Mouse (Mus musculus): Measurements from ENCODE around the gene Nop10.

The Nop10 gene

GRCm38 (mm10) chr2:112261748-112262653 lies at the start of gene Nop10:
TSS of gene Nop10 (plus strand) at chr2:112261926.
- peak; percentile 86 for DNase-seq

- no peak for DNase-seq
These were observed 45.7 kb upstream of the Nop10 start for GRCm38 (mm10) chr2:112215977-112216376.

- DNase-seq: no peak
These were observed 44.1 kb upstream of the Nop10 start for GRCm38 (mm10) chr2:112217614-112218013.

GRCm38 (mm10) chr2:112220880-112221279 lies 40.8 kb upstream of the Nop10 start:
- no peak for DNase-seq

GRCm38 (mm10) chr2:112222607-112223006 lies 39.1 kb upstream of the Nop10 start:
- no peak for DNase-seq

GRCm38 (mm10) chr2:112224356-112224755 lies 37.4 kb upstream of the Nop10 start:
- DNase-seq: no peak

GRCm38 (mm10) chr2:112232623-112233022 lies 29.1 kb upstream of the Nop10 start:
- DNase-seq: no peak

- no peak for DNase-seq
These were observed 25.1 kb upstream of the Nop10 start for GRCm38 (mm10) chr2:112236620-112237019.

- DNase-seq: no peak
These were observed 23.7 kb upstream of the Nop10 start for GRCm38 (mm10) chr2:112238006-112238405.

- peak; percentile 88 for DNase-seq
These were observed 22.4 kb upstream of the Nop10 start, which contains the start of gene Lpcat4 for GRCm38 (mm10) chr2:112239212-112239934. TSS of gene Lpcat4 (plus strand) at chr2:112239468.

- peak; percentile 18 for DNase-seq
These were observed 21.6 kb upstream of the Nop10 start for GRCm38 (mm10) chr2:112239935-112240721.

GRCm38 (mm10) chr2:112241787-112242186 lies 19.9 kb upstream of the Nop10 start:
- DNase-seq: no peak

GRCm38 (mm10) chr2:112245307-112245706 lies 16.4 kb upstream of the Nop10 start:
- no peak for DNase-seq

GRCm38 (mm10) chr2:112246193-112246592 lies 15.5 kb upstream of the Nop10 start:
- no peak for DNase-seq

- DNase-seq: no peak
These were observed 14.4 kb upstream of the Nop10 start for GRCm38 (mm10) chr2:112247323-112247722.

GRCm38 (mm10) chr2:112249780-112250453 lies 11.8 kb upstream of the Nop10 start:
- no peak for DNase-seq

- DNase-seq: no peak
These were observed 6.8 kb upstream of the Nop10 start for GRCm38 (mm10) chr2:112254675-112255515.

GRCm38 (mm10) chr2:112259241-112259962 lies 2.3 kb upstream of the Nop10 start, which contains the start of gene Nutm1:
TSS of gene Nutm1 (minus strand) at chr2:112259291.
- no peak for DNase-seq

- no peak for DNase-seq
These were observed 1.1 kb downstream of the Nop10 start for GRCm38 (mm10) chr2:112262779-112263295.

- no peak for DNase-seq
These were observed 2.6 kb downstream of the Nop10 start for GRCm38 (mm10) chr2:112264364-112264763.
